Mouse (Mus musculus): Measurements from ENCODE around the gene Fbxl17.

DNA sequence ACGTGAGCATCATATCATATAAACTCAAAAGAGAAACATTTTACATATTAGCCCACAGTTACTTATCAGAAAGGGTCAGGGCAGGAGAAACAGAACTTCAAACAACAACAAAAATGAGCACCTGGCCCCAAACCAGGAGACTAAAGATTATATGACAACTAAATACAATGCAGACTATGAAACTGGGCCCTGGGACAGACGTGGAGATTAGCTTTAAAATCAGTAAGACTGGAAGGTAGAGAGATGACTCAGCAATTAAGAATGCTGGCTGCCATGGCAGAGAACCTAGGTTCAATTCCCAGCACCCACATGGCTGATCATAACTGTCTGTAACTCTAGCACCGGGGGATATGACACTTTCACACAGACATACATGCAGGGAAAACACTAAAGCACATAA is 413.3 kb downstream of the Fbxl17 start:
- no peak for TF ChIP-seq POLR2AphosphoS2 (IDR thresholded peaks at IDR 0.05; ENCODE audit: insufficient read length, low read depth)
- TF ChIP-seq POLR2A (IDR thresholded peaks at IDR 0.05; ENCODE audit: insufficient read length, low read depth), result no peak
- no peak for TF ChIP-seq MAX (IDR thresholded peaks at IDR 0.05; ENCODE audit: low read depth)
- TF ChIP-seq TCF12 (IDR thresholded peaks at IDR 0.05; ENCODE audit: insufficient read depth, poor library complexity, severe bottlenecking), result no peak
- no peak for TF ChIP-seq CEBPB (IDR thresholded peaks at IDR 0.05; ENCODE audit: insufficient read depth, poor library complexity, severe bottlenecking)
- no peak for TF ChIP-seq SRF (IDR thresholded peaks at IDR 0.05; ENCODE audit: control insufficient read depth, insufficient read length, low read depth)
- no peak for TF ChIP-seq USF1 (IDR thresholded peaks at IDR 0.05; ENCODE audit: low read depth)
- TF ChIP-seq E2F4 (IDR thresholded peaks at IDR 0.05; ENCODE audit: insufficient read depth), result no peak
- TF ChIP-seq MYOD1 (IDR thresholded peaks at IDR 0.05; ENCODE audit: control insufficient read depth in 1 of 3, insufficient read length in 2 of 3, low read depth in 2 of 3), result no peak
- TF ChIP-seq MYOG (IDR thresholded peaks at IDR 0.05; ENCODE audit: control insufficient read depth in 1 of 3, insufficient read depth in 1 of 3, insufficient read length in 2 of 3, low read depth in 2 of 3), result no peak

Measured in myocyte (in vitro differentiated cells).